Mouse (Mus musculus) G1E (cell line): ENCODE results near the gene Aff3. TPM values are rescaled to one million over a fixed set of nuclear protein-coding genes. Genes with fewer than 3 reads are reported as not detected.

Experiments used
- ATAC-seq: 2 replicates; pipeline ENCODE4 v1.8.0; 2016; ENCODE audit warnings: mild to moderate bottlenecking; ENCODE audit not compliant: insufficient number of reproducible peaks, poor library complexity, low FRiP score, severe bottlenecking; ENCODE audit errors: extremely low read depth
- DNase-seq: peaks from one replicate; pipeline ENCODE4 v3.0.0; 2012; ENCODE audit warnings: low spot score
- H3K27me3 ChIP-seq: 2 replicates; pipeline ENCODE4 v1.6.1; 2012; ENCODE audit warnings: mild to moderate bottlenecking, low read length, inconsistent platforms; ENCODE audit not compliant: insufficient read depth
- H3K36me3 ChIP-seq: replicated peaks from 2 replicates; pipeline ENCODE3; 2012; ENCODE audit warnings: mild to moderate bottlenecking, inconsistent platforms
- H3K4me1 ChIP-seq: 2 replicates; pipeline ENCODE4 v1.6.1; 2012; ENCODE audit warnings: low read depth, low read length, inconsistent platforms, mixed read lengths; ENCODE audit not compliant: insufficient read depth
- H3K4me3 ChIP-seq: 2 replicates; pipeline ENCODE4 v1.5.1; 2012; ENCODE audit warnings: low read depth, mild to moderate bottlenecking, inconsistent platforms, low read length, moderate library complexity, mixed read lengths
- H3K9me3 ChIP-seq: replicated peaks from 2 replicates; pipeline ENCODE4 v1.6.1; 2012; ENCODE audit warnings: inconsistent platforms
- CTCF ChIP-seq: IDR thresholded peaks from 2 replicates; pipeline ENCODE4 v1.5.1; 2012; ENCODE audit warnings: low read depth, low read length, inconsistent platforms, mixed read lengths
- GATA1 ChIP-seq: IDR thresholded peaks from 2 replicates; pipeline ENCODE4 v1.6.1; 2012; ENCODE audit warnings: borderline replicate concordance, low read length, inconsistent platforms, mixed read lengths
- GATA2 ChIP-seq: IDR thresholded peaks from 2 replicates; pipeline ENCODE4 v1.6.1; 2012; ENCODE audit warnings: low read depth, low read length, inconsistent platforms, borderline replicate concordance
- POLR2AphosphoS5 ChIP-seq: IDR thresholded peaks from 2 replicates; pipeline ENCODE4 v1.6.1; 2012; ENCODE audit warnings: low read depth, low read length, inconsistent platforms; ENCODE audit not compliant: insufficient replicate concordance
- TAL1 ChIP-seq: conservative IDR thresholded peaks from 2 replicates; pipeline ENCODE4 v1.6.1; 2012; ENCODE audit warnings: low read depth, low read length, inconsistent platforms, mixed read lengths
- polyA plus RNA-seq: library from polyadenylated mRNA; stranded (reverse); fragments of >175 nt; gene quantifications from 2 replicates; pipeline ENCODE4 v1.2.3, GENCODE M21; 2012
- total RNA-seq, 2 experiments: library from RNA; stranded (forward) in 1 of 2; stranded (reverse) in 1 of 2; fragments of 200-1000 nt in 1 of 2; fragments of >200 nt in 1 of 2; fragmentation: Nextera tagmentation in 1 of 2; gene quantifications; 2 replicates each; pipeline ENCODE4 v1.2.3; 2014 to 2017

The Aff3 gene
- total and polyA plus RNA-seq, 3 experiments = 2.3 to 6.9 (median 6.3) TPM

GRCm38 (mm10) chr1:38488667-38489210 lies 176.0 kb downstream of the Aff3 start:
- Histone ChIP-seq H3K36me3 (no peaks in the 10 kb centered on the region), H3K27me3 (peaks cover 6% of the 10 kb centered on the region; the same call in 1 of the 2 replicates), H3K4me3 (no peak overlapping the region), H3K4me1 (no peaks in the 10 kb centered on the region), H3K9me3 (no peaks in the 10 kb centered on the region)
- ATAC-seq (no peak), DNase-seq (no peak)
- TF ChIP-seq POLR2AphosphoS5 (no peak), CTCF (no peak), GATA1 (no peak), TAL1 (no peak), GATA2 (no peak)

- no peaks in the 10 kb centered on the region for H3K4me1 ChIP-seq
- no peak for ATAC-seq
- H3K9me3 ChIP-seq = no peaks in the 10 kb centered on the region
- H3K36me3 ChIP-seq = no peaks in the 10 kb centered on the region
- H3K27me3 ChIP-seq = peaks cover 6% of the 10 kb centered on the region; the same call in 1 of the 2 replicates
- H3K4me3 ChIP-seq = no peak overlapping the region
- no peak for DNase-seq
- TF ChIP-seq CTCF (no peak), POLR2AphosphoS5 (no peak), GATA1 (no peak), GATA2 (no peak), TAL1 (no peak)
Measured at GRCm38 (mm10) chr1:38487884-38488283, 176.9 kb downstream of the Aff3 start.

DNA sequence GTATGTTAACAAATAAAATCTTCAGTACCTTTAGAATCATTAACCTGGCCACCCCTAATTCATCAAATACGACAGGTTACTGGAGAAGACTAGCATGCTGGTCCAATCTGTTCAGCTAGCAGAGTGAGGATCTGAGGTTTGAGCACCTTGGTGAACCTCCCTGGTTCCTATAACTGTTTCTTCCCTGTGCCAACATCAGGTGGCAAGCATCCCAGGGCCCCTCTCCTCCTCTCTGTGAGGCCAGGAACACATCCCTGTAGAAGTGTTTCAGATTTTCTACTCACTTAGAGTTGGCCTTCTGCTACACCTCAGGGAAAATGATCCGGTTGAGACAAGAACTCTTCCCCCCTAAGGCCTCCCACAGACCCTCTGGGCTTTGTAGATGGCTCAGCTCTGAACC lies 181.6 kb downstream of the Aff3 start:
- DNase-seq (no peak), ATAC-seq (no peak)
- H3K4me3 ChIP-seq = no peak overlapping the region
- no peaks in the 10 kb centered on the region for H3K36me3 ChIP-seq
- no peaks in the 10 kb centered on the region for H3K9me3 ChIP-seq
- TF ChIP-seq GATA1 = no peak
- TF ChIP-seq CTCF = no peak
- no peak for TF ChIP-seq POLR2AphosphoS5
- TF ChIP-seq GATA2 = no peak
- TF ChIP-seq TAL1 = no peak
- peaks cover 3% of the 10 kb centered on the region; the same call in 1 of the 2 replicates for H3K27me3 ChIP-seq
- H3K4me1 ChIP-seq = no peaks in the 10 kb centered on the region

GRCm38 (mm10) chr1:38478246-38478743 lies 186.5 kb downstream of the Aff3 start:
- Histone ChIP-seq H3K9me3 (no peaks in the 10 kb centered on the region), H3K27me3 (peaks cover 1% of the 10 kb centered on the region), H3K4me3 (no peak overlapping the region), H3K4me1 (no peaks in the 10 kb centered on the region), H3K36me3 (no peaks in the 10 kb centered on the region)
- no peak for ATAC-seq
- TF ChIP-seq TAL1 (no peak), POLR2AphosphoS5 (no peak), GATA2 (no peak)
- DNase-seq = no peak

- peaks cover 3% of the 10 kb centered on the region for H3K27me3 ChIP-seq
- TF ChIP-seq CTCF (no peak), TAL1 (no peak), GATA2 (no peak), POLR2AphosphoS5 (no peak), GATA1 (no peak)
- ATAC-seq (no peak), DNase-seq (no peak)
- H3K4me3 ChIP-seq = no peak overlapping the region
- H3K36me3 ChIP-seq = no peaks in the 10 kb centered on the region
- H3K4me1 ChIP-seq = no peaks in the 10 kb centered on the region
- H3K9me3 ChIP-seq = no peaks in the 10 kb centered on the region
Measured at GRCm38 (mm10) chr1:38470817-38471216, 193.9 kb downstream of the Aff3 start.

- no peaks in the 10 kb centered on the region for H3K9me3 ChIP-seq
- H3K4me1 ChIP-seq = no peaks in the 10 kb centered on the region
- ATAC-seq (no peak), DNase-seq (no peak)
- no peaks in the 10 kb centered on the region for H3K36me3 ChIP-seq
- H3K4me3 ChIP-seq = no peak overlapping the region
- TF ChIP-seq GATA1 = no peak
- TF ChIP-seq TAL1 = no peak
- TF ChIP-seq POLR2AphosphoS5 = no peak
- no peak for TF ChIP-seq GATA2
- no peak for TF ChIP-seq CTCF
- peaks cover 3% of the 10 kb centered on the region for H3K27me3 ChIP-seq
Measured at GRCm38 (mm10) chr1:38470166-38470565, 194.6 kb downstream of the Aff3 start.
